Mouse (Mus musculus) kidney, embryonic 15.5 days (tissue): Measurements from ENCODE around the gene Neurl4. TPM values are rescaled to one million over a fixed set of nuclear protein-coding genes. Genes with fewer than 3 reads are reported as not detected.
A peak's percentile ranks its signal among the peaks of the same experiment; 100 is the strongest.
"Not testable (repeated sequence)": the region's sequence is repeated elsewhere in the genome, so short reads cannot be mapped to it uniquely, and the experiment has no call there.

Experiments used
- ATAC-seq: fragments of 200-750 bp; cut with Nextera tagmentation; replicated peaks from 2 replicates; pipeline ENCODE4 v1.8.0; 2017; ENCODE audit warnings: moderate TSS enrichment; ENCODE audit not compliant: low FRiP score
- H3K27ac ChIP-seq: fragments of 300-500 bp; sonication (generic); 2 replicates; pipeline ENCODE4 v1.5.1; 2015; ENCODE audit warnings: mild to moderate bottlenecking, inconsistent platforms
- H3K27me3 ChIP-seq: fragments of 300-500 bp; sonication (generic); 2 replicates; pipeline ENCODE4 v1.6.1; 2015; ENCODE audit warnings: inconsistent platforms
- H3K36me3 ChIP-seq: fragments of 300-500 bp; sonication (generic); 2 replicates; pipeline ENCODE4 v1.6.1; 2015; ENCODE audit warnings: inconsistent platforms
- H3K4me1 ChIP-seq: fragments of 300-500 bp; sonication (generic); 2 replicates; pipeline ENCODE4 v1.6.1; 2015; ENCODE audit warnings: inconsistent platforms
- H3K4me2 ChIP-seq: fragments of 300-500 bp; sonication (generic); 2 replicates; pipeline ENCODE4 v1.6.1; 2015; ENCODE audit warnings: moderate library complexity, mild to moderate bottlenecking, inconsistent platforms
- H3K4me3 ChIP-seq: fragments of 300-500 bp; sonication (generic); replicated peaks from 2 replicates; pipeline ENCODE4 v1.5.1; 2015; ENCODE audit warnings: mild to moderate bottlenecking, inconsistent platforms
- H3K9ac ChIP-seq: fragments of 300-500 bp; sonication (generic); 2 replicates; pipeline ENCODE4 v1.6.1; 2015; ENCODE audit warnings: mild to moderate bottlenecking, inconsistent platforms
- H3K9me3 ChIP-seq: fragments of 300-500 bp; sonication (generic); replicated peaks from 2 replicates; pipeline ENCODE4 v1.6.1; 2016; ENCODE audit warnings: inconsistent platforms
- WGBS: fragments of 180-500 bp; shearing (Covaris S2); methylation state at CpG from one replicate; pipeline ENCODE4 v1.1.7; 2015; ENCODE audit warnings: mixed read lengths; 5-methylcytosine and 5-hydroxymethylcytosine counted together
- polyA plus RNA-seq: library from polyadenylated mRNA; unstranded; fragments of >200 nt; fragmentation: Nextera tagmentation; extraction: Ambion mirVana; gene quantifications from 2 replicates; pipeline ENCODE4 v1.2.1, GENCODE M21; 2015

Gene Neurl4
- polyA plus RNA-seq, 1 experiment from 2014 or later, result 10.8 TPM

GRCm38 (mm10) chr11:69922796-69923195 lies 21.9 kb downstream of the Neurl4 start:
- no peak overlapping the region for H3K9ac ChIP-seq
- H3K9me3 ChIP-seq, result no peaks in the 10 kb centered on the region
- ATAC-seq, result no peak
- peaks cover 24% of the 10 kb centered on the region for H3K4me1 ChIP-seq
- 58% methylated on average over 3 of the region's 3 CpGs for WGBS
- H3K27ac ChIP-seq, result peak overlapping the region; percentile 100; the same call in 1 of the 2 replicates
- H3K27me3 ChIP-seq, result no peaks in the 10 kb centered on the region
- peaks cover 14% of the 10 kb centered on the region for H3K36me3 ChIP-seq
- H3K4me2 ChIP-seq, result peak overlapping the region; percentile 89
- no peak overlapping the region; the same call in 1 of the 2 replicates for H3K4me3 ChIP-seq

DNA sequence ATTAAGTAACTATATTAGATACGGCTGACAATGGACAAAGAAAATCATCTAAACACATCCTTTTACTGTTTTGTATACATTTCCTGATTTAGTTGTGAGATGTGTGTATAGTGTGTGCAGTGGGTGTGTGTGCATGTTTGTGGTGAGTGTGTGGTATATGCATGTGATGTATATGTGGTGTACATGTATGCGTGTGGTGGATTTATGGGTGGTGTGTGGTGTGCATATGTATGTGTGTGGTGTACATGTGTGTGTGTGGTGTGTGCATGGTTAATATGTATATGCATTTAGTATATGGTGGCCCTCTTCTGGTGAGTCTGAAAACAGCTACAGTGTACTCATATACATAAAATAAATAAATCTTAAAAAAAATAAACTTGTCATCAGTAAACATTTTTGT lies 26.6 kb downstream of the Neurl4 start:
- peak; percentile 52; the same call in 1 of the 2 replicates for ATAC-seq
- Histone ChIP-seq H3K27ac (no peak overlapping the region), H3K4me2 (no peak overlapping the region), H3K4me1 (peaks cover 4% of the 10 kb centered on the region; the same call in 1 of the 2 replicates), H3K36me3 (no peaks in the 10 kb centered on the region), H3K4me3 (no peak overlapping the region), H3K9me3 (no peaks in the 10 kb centered on the region), H3K9ac (no peak overlapping the region), H3K27me3 (no peaks in the 10 kb centered on the region)
- 98% methylated on average over 2 of the region's 2 CpGs for WGBS

GRCm38 (mm10) chr11:69929712-69930111 lies 28.8 kb downstream of the Neurl4 start:
- ATAC-seq, result no peak
- H3K9ac ChIP-seq, result no peak overlapping the region
- H3K4me2 ChIP-seq, result no peak overlapping the region
- peaks cover 2% of the 10 kb centered on the region; the same call in 1 of the 2 replicates for H3K27me3 ChIP-seq
- H3K9me3 ChIP-seq, result no peaks in the 10 kb centered on the region
- H3K27ac ChIP-seq, result no peak overlapping the region
- H3K4me3 ChIP-seq, result no peak overlapping the region
- peaks cover 8% of the 10 kb centered on the region for H3K4me1 ChIP-seq
- 77% methylated on average over 4 of the region's 4 CpGs for WGBS
- no peaks in the 10 kb centered on the region for H3K36me3 ChIP-seq

DNA sequence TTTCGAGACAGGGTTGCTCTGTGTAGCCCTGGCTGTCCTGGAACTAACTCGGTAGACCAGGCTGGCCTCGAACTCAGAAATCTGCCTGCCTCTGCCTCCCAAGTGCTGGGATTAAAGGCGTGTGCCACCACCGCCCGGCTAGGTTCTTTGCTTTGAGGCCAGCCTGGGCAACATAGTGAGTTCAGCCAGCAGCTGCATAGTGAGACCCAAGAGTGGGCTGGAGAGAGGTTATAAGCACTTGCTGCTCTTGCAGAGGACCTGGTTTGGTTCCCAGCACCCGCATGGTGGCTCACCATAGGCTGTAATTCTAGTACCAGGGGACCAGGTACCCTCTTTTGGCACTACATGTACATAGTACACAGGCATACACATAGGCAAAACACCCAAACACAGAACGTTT lies 29.3 kb downstream of the Neurl4 start:
- H3K9ac ChIP-seq, H3K27ac ChIP-seq, H3K9me3 ChIP-seq, H3K27me3 ChIP-seq, H3K4me3 ChIP-seq, H3K36me3 ChIP-seq, ATAC-seq, H3K4me2 ChIP-seq: not testable (repeated sequence)
- H3K4me1 ChIP-seq, result peaks cover 12% of the 10 kb centered on the region
- WGBS, result 89% methylated on average over 8 of the region's 8 CpGs

- no peak for ATAC-seq
- peaks cover 10% of the 10 kb centered on the region; the same call in 1 of the 2 replicates for H3K27me3 ChIP-seq
- 62% methylated on average over 3 of the region's 3 CpGs for WGBS
Observed at GRCm38 (mm10) chr11:69930967-69931537, 30.2 kb downstream of the Neurl4 start.

GRCm38 (mm10) chr11:69931769-69932168 lies 30.9 kb downstream of the Neurl4 start:
- Histone ChIP-seq H3K27ac (no peak overlapping the region), H3K4me2 (no peak overlapping the region), H3K27me3 (peaks cover 17% of the 10 kb centered on the region; the same call in 1 of the 2 replicates), H3K36me3 (no peaks in the 10 kb centered on the region), H3K9me3 (no peaks in the 10 kb centered on the region), H3K4me1 (peaks cover 28% of the 10 kb centered on the region), H3K9ac (no peak overlapping the region), H3K4me3 (no peak overlapping the region)
- no peak for ATAC-seq
- 72% methylated on average over 8 of the region's 8 CpGs for WGBS

More at GRCm38 (mm10) chr11:69930967-69931537, 30.2 kb downstream of the Neurl4 start:
- Histone ChIP-seq H3K4me2 (no peak overlapping the region), H3K27ac (no peak overlapping the region), H3K4me3 (no peak overlapping the region), H3K4me1 (peaks cover 21% of the 10 kb centered on the region), H3K9me3 (no peaks in the 10 kb centered on the region), H3K36me3 (no peaks in the 10 kb centered on the region), H3K9ac (no peak overlapping the region)

DNA sequence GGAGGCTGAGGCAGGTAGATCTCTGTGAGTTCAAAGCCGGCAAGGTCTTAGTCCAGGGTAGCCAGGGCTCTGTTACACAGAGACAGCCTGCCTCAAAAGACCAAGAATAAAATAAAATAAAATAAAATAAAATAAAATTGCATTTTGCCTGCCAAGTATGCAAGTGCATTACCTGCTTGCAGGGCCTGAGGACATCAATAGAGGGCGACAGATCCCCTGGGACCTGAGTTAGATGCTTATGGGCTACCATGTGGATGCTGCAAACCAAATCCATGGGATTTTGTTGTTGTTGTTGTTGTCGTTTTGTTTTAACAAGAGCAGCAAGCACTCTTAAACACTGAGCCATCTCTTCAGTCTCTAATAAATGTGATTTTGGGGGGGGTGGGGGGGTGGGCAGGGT lies 31.4 kb downstream of the Neurl4 start:
- Histone ChIP-seq H3K9ac (no peak overlapping the region), H3K4me1 (peaks cover 33% of the 10 kb centered on the region), H3K4me3 (no peak overlapping the region), H3K36me3 (no peaks in the 10 kb centered on the region), H3K9me3 (no peaks in the 10 kb centered on the region), H3K4me2 (no peak overlapping the region), H3K27ac (no peak overlapping the region), H3K27me3 (peaks cover 22% of the 10 kb centered on the region; the same call in 1 of the 2 replicates)
- WGBS, result 40% methylated on average over 3 of the region's 3 CpGs
- no peak for ATAC-seq

DNA sequence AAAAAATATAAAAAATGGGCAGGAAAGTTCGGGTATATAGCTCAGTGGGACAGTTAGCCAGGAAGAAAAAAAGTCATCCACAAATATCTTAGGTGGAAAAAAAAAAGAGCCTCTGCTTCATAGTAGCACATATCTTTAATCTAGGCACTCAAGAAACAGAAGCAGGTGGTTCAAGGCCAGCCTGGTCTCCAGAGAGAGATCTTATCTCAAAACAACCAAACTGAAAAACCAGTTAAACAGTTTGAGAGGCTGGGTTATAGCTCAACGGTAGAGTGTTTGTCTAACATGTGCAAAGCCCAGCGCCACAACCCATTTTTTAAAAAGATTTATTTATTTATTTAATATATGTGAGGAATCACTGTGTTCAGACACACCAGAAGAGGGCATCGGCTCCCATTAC lies 32.2 kb downstream of the Neurl4 start:
- Histone ChIP-seq H3K27me3 (peaks cover 28% of the 10 kb centered on the region), H3K36me3 (no peaks in the 10 kb centered on the region), H3K4me1 (peaks cover 41% of the 10 kb centered on the region), H3K27ac (no peak overlapping the region), H3K4me3 (no peak overlapping the region), H3K9ac (no peak overlapping the region), H3K4me2 (no peak overlapping the region), H3K9me3 (no peaks in the 10 kb centered on the region)
- no peak for ATAC-seq
- 73% methylated on average over 4 of the region's 4 CpGs for WGBS

GRCm38 (mm10) chr11:69934169-69934568 lies 33.3 kb downstream of the Neurl4 start:
- H3K27me3 ChIP-seq, result peaks cover 34% of the 10 kb centered on the region
- H3K4me1 ChIP-seq, result peaks cover 51% of the 10 kb centered on the region
- H3K27ac ChIP-seq, result no peak overlapping the region
- WGBS, result under 1% methylated on average over 18 of the region's 18 CpGs
- H3K4me3 ChIP-seq, result peak overlapping the region; percentile 25
- no peaks in the 10 kb centered on the region for H3K36me3 ChIP-seq
- no peaks in the 10 kb centered on the region for H3K9me3 ChIP-seq
- no peak overlapping the region for H3K9ac ChIP-seq
- peak overlapping the region; percentile 52 for H3K4me2 ChIP-seq
- peak; percentile 47 for ATAC-seq

- 14% methylated on average over 6 of the region's 6 CpGs for WGBS
- Histone ChIP-seq H3K4me2 (peak overlapping the region; percentile 100), H3K9ac (no peak overlapping the region), H3K4me1 (peaks cover 54% of the 10 kb centered on the region), H3K27me3 (peaks cover 34% of the 10 kb centered on the region), H3K36me3 (no peaks in the 10 kb centered on the region), H3K4me3 (peak overlapping the region; percentile 25; the same call in 1 of the 2 replicates), H3K27ac (no peak overlapping the region), H3K9me3 (no peaks in the 10 kb centered on the region)
- ATAC-seq, result no peak
Observed at GRCm38 (mm10) chr11:69934681-69935080, 33.8 kb downstream of the Neurl4 start.

DNA sequence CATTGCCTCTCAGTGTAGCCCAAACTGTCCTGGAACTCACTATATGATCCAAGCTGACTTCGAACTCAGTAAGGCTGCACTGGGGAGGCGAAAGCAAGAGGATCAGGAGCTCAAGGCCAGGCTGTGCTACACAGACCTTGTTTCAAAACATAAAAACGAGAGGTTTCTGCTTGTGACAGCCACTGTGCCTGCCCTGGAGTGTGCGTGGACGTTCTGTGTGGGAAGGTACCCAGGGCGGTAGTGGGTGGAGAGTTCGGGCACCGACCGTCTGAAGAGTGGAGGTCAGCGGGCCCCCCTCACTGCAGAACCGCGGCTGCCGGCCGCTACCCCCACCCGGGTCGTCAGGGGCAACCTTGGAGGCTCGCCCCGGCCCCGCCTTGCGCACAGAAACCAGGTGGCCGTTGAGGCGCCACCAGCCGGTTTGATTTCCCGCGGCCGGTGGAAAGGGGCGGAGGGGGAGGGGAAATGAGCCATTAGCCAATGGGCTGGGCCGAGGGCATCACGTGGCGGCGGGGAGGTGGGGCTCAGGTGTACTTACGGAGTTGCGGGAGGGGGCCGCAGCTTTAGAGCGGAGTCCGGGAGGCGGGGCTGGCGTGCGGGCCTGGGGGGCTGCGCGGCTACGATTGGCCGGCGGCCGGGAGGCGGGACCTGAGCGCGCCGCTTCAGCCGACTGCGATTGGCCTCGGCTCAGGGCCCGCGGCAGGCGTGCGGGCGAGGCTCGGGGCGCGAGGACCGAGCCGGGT lies 34.4 kb downstream of the Neurl4 start, which contains the start of gene Ybx2:
TSS of gene Ybx2 (plus strand) at position 660 of the 743 bp plus-strand sequence.
- Histone ChIP-seq H3K4me1 (peaks cover 54% of the 10 kb centered on the region), H3K27ac (peak within 1 kb of the TSS; percentile 42; the same call in 1 of the 2 replicates), H3K36me3 (0 out of 2 replicates have a peak, but pooled peaks cover 3% of the 10 kb centered on the region), H3K4me3 (peak within 1 kb of the TSS; percentile 57), H3K9ac (peak within 1 kb of the TSS; percentile 60), H3K9me3 (no peaks in the 10 kb centered on the region), H3K27me3 (peaks cover 34% of the 10 kb centered on the region), H3K4me2 (peak within 1 kb of the TSS; percentile 100)
- WGBS, result 1% methylated on average over 48 of the region's 62 CpGs
- ATAC-seq, result peak; percentile 89

DNA sequence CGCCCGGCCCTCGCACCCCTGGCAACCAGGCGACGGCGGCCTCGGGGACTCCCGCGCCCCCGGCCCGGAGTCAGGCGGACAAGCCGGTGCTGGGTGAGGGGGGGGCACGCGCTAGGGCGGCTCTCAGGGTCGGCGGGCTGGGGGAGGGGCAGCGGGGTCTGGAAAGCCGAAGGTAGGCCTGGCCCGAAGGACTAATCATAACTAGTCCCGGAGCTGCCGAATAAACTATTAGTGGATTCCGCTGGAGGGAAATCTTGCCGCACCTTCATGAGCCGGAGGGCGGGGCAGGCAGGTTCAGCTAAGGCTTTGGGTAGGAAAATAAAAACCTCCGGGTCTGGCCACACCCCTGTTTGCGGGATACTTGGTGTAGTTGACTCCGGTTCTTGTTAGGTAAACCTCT lies 35.3 kb downstream of the Neurl4 start:
- peak overlapping the region; percentile 100 for H3K4me2 ChIP-seq
- ATAC-seq, result 0 out of 2 replicates have a peak, but pooled peaks have one; percentile 7
- WGBS, result under 1% methylated on average over 30 of the region's 30 CpGs

More for the DNA sequence above, 35.3 kb downstream of the Neurl4 start:
- H3K36me3 ChIP-seq, result 0 out of 2 replicates have a peak, but pooled peaks cover 4% of the 10 kb centered on the region
- peak overlapping the region; percentile 60 for H3K9ac ChIP-seq
- H3K27ac ChIP-seq, result peak overlapping the region; percentile 37; the same call in 1 of the 2 replicates
- H3K27me3 ChIP-seq, result peaks cover 34% of the 10 kb centered on the region
- H3K9me3 ChIP-seq, result no peaks in the 10 kb centered on the region
- H3K4me1 ChIP-seq, result peaks cover 54% of the 10 kb centered on the region
- peak overlapping the region; percentile 57 for H3K4me3 ChIP-seq
